Mouse (Mus musculus) left cerebral cortex, adult 2 months (tissue): ENCODE results near the gene Cwc22. TPM values are rescaled to one million over a fixed set of nuclear protein-coding genes. Genes with fewer than 3 reads are reported as not detected.

Experiments
- DNase-seq, 2 experiments: peaks; one replicate each; pipeline ENCODE4 v3.0.0; 2021 to 2022; ENCODE audit warnings: low spot score in 2 of 2, mixed read lengths in 1 of 2; ENCODE audit errors: extremely low spot score in 1 of 2
- H3K27ac ChIP-seq: fragments of 200-600 bp; 2 replicates; pipeline ENCODE4 v1.8.1; 2022
- H3K4me3 ChIP-seq: fragments of 200-600 bp; 2 replicates; pipeline ENCODE4 v1.8.1; 2022
- CTCF ChIP-seq: fragments of 200-600 bp; IDR thresholded peaks from 2 replicates; pipeline ENCODE4 v1.8.1; 2022; ENCODE audit warnings: antibody characterized with exemption, mild to moderate bottlenecking, moderate library complexity
- intact Hi-C: fragments of 180-260 bp; cut with DNase I; formaldehyde crosslinking; loops from one replicate; pipeline ENCODE4 v1.15.1; 2025
- total RNA-seq, 2 experiments: library from RNA; stranded (reverse); gene quantifications; 2 replicates each; pipeline ENCODE4 v1.2.3; 2021

Gene Cwc22
- total RNA-seq, 2 experiments from 2014 or later = 27.4 to 29.1 TPM

- no peak for TF ChIP-seq CTCF
- H3K4me3 ChIP-seq = no peak overlapping the region
- no peak for DNase-seq
These were observed 4.2 kb downstream of the Cwc22 start for GRCm38 (mm10) chr2:77941944-77942343.

DNA sequence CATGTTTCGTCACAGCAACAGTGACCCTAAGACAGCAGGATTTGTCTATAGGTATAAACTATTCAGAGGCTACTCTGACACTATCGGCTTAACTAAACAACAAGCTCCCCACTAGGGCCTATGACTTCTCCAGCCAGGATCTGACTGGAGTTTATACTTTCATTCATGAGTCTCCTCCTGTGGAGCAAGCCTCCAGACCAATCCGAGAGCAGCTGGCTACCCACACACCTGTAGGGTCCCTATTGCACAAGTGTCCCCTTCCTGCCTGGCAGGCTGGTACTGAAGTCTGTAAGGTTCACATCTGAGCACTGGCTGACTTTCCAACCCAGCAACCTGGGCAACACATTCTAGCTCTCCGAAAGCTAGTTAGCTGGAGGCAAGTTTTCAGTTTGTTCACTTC lies 7.9 kb downstream of the Cwc22 start:
- TF ChIP-seq CTCF = no peak
- Histone ChIP-seq H3K27ac (no peak overlapping the region), H3K4me3 (no peak overlapping the region)
- intact Hi-C loops = no loop called here
- no peak for DNase-seq

More at GRCm38 (mm10) chr2:77941944-77942343, 4.2 kb downstream of the Cwc22 start:
- intact Hi-C loops = no loop called here
- H3K27ac ChIP-seq = no peak overlapping the region

DNA sequence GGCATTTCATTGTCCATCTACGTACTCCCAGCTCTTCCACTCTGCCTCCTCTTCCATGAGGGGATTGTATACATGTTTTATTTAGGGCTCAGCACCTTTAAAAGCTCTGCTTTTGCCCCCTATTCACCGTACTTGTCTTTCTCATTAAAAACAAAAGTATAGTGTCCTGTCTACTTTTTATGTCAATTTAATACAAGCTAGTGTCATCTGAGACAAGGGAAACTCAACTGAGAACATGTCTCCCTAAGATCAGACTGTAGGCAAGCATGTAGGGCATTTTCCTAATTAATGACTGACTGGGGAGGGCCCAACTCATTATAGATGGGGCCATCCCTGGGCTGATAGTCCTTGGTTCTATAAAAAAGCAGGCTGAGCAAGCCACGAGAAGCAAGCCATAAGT lies 8.4 kb downstream of the Cwc22 start:
- TF ChIP-seq CTCF = no peak
- no peak for DNase-seq
- H3K4me3 ChIP-seq = no peak overlapping the region
- no peak overlapping the region for H3K27ac ChIP-seq
- intact Hi-C loops = no loop called here

DNA sequence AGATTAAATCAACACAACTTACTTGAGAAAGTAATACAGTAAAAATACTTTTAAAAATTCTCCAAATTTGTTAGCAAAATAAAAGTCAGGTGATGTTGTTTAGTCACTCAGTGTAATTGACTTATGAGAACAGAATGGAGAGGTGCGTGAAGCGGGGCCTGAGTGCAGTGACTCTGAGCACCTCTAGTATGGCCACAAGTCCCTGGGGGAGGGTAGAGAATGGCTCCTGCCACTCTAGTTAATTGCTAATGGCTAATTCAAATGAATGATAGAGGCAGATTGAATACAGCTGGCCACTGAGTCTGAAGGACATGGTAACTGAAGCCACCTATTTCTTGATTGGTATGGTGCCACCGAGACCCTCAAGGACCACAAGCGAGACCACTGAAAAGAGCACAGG lies 12.0 kb downstream of the Cwc22 start:
- intact Hi-C loops = no loop called here
- no peak overlapping the region for H3K27ac ChIP-seq
- DNase-seq = no peak
- no peak overlapping the region for H3K4me3 ChIP-seq
- no peak for TF ChIP-seq CTCF

- intact Hi-C loops = no loop called here
- no peak for DNase-seq
- H3K4me3 ChIP-seq = no peak overlapping the region
- no peak overlapping the region for H3K27ac ChIP-seq
- no peak for TF ChIP-seq CTCF
These were observed 12.5 kb downstream of the Cwc22 start for GRCm38 (mm10) chr2:77933630-77934029.

- no peak for DNase-seq
- H3K27ac ChIP-seq = no peak overlapping the region
- no peak for TF ChIP-seq CTCF
- intact Hi-C loops = no loop called here
- no peak overlapping the region for H3K4me3 ChIP-seq
These were observed 14.2 kb downstream of the Cwc22 start for GRCm38 (mm10) chr2:77931958-77932357.

DNA sequence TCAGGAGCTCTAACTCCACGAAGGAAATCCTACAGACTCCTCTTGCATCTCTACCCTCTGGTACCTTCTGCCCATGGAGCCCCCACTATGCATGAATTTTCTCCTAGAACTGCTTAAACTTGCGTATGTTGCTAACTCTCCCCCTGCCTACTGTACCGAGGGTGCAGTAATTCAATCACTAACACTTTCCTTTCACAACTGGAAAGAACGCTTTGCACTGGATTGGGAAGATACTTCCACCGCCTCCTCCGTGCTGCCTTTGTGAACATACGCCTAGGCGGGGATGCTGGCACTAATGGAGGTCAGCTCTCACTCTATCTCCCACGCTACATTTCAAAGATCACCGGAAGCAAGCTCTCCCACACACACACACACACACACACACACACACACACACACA lies 17.8 kb downstream of the Cwc22 start:
- intact Hi-C loops = no loop called here
- no peak overlapping the region for H3K4me3 ChIP-seq
- H3K27ac ChIP-seq = no peak overlapping the region
- DNase-seq = no peak
- TF ChIP-seq CTCF = no peak

DNA sequence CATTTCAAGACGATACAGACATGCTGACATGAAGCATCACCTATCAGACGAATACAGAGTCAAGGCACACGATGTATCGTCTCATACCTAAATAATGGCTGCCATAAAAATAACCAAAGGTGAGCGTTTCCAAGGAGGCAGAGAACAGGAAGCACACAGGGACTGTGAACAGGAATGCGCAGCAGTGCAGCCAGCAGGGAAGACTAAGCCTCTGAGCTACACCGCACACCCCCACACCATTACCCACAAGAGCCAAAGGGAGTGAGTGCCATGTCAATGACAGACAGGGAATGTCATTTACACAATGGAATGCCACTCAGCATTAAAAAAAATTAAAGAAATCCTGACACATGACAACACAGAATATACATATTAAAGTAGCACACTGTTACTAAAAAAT lies 19.7 kb downstream of the Cwc22 start:
- Histone ChIP-seq H3K4me3 (no peak overlapping the region), H3K27ac (no peak overlapping the region)
- TF ChIP-seq CTCF = no peak
- intact Hi-C loops = no loop called here
- no peak for DNase-seq

DNA sequence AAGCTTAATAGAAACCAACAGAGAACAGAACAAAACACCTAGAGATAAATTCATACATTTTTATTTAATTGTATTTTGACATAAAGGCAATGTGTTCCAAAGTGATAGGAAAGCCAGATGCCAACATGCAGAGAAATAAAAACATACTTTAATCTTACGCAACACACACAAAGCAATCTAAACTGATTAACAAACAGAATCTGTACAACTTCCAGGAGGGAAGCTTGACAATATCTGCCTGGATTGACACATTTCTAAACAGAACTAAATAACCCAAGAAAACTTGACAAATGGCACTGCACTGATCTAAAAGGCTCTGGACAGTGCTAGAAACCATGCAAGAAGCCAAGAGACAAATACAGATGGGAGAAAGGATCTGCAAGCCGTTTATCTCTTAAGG lies 20.2 kb downstream of the Cwc22 start:
- H3K27ac ChIP-seq = no peak overlapping the region
- DNase-seq = no peak
- TF ChIP-seq CTCF = no peak
- no peak overlapping the region for H3K4me3 ChIP-seq
- intact Hi-C loops = no loop called here

GRCm38 (mm10) chr2:77925187-77925924 lies 20.8 kb downstream of the Cwc22 start:
- TF ChIP-seq CTCF = no peak
- intact Hi-C loops = no loop called here
- Histone ChIP-seq H3K4me3 (no peak overlapping the region), H3K27ac (no peak overlapping the region)
- DNase-seq = no peak

GRCm38 (mm10) chr2:77924003-77924402 lies 22.2 kb downstream of the Cwc22 start:
- Histone ChIP-seq H3K4me3 (no peak overlapping the region), H3K27ac (no peak overlapping the region)
- intact Hi-C loops = no loop called here
- DNase-seq = no peak
- no peak for TF ChIP-seq CTCF

DNA sequence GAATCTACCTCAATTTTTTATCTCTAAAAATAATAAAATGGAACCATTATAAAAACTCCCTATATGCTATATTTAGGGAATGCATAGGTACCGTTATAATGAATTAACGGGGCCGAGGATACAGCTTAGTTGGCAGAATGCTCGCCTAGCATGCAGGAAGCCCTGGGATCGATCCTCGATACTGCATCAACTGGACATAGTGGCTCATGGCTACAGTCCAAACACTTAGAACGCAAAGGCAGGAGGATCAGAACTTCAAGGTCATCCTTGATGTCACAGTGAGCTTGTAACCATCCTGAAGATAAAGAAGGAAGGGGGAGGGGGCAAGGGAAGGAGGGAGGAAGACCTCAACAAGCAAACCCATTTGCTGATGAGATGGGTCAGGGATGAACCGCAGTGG lies 23.0 kb downstream of the Cwc22 start:
- no peak for DNase-seq
- no peak overlapping the region for H3K27ac ChIP-seq
- intact Hi-C loops = no loop called here
- H3K4me3 ChIP-seq = no peak overlapping the region
- no peak for TF ChIP-seq CTCF

GRCm38 (mm10) chr2:77921307-77921706 lies 24.9 kb downstream of the Cwc22 start:
- DNase-seq = no peak
- no peak for TF ChIP-seq CTCF
- no peak overlapping the region for H3K4me3 ChIP-seq
- no peak overlapping the region for H3K27ac ChIP-seq
- intact Hi-C loops = no loop called here

GRCm38 (mm10) chr2:77920621-77921020 lies 25.6 kb downstream of the Cwc22 start:
- intact Hi-C loops = no loop called here
- TF ChIP-seq CTCF = no peak

More at GRCm38 (mm10) chr2:77920621-77921020, 25.6 kb downstream of the Cwc22 start:
- H3K4me3 ChIP-seq = no peak overlapping the region
- DNase-seq = no peak
- H3K27ac ChIP-seq = no peak overlapping the region
